Mouse (Mus musculus) C2C12 (cell line): ENCODE measurements around the gene Gusb.

Source experiments
- CTCF ChIP-seq: IDR thresholded peaks from one replicate; pipeline ENCODE4 v1.5.1; 2011; ENCODE audit not compliant: control insufficient read depth, insufficient read depth, insufficient read length
- MAX ChIP-seq: IDR thresholded peaks from one replicate; pipeline ENCODE4 v1.6.1; 2011; ENCODE audit warnings: mild to moderate bottlenecking, control low read depth
- MYOG ChIP-seq: IDR thresholded peaks from one replicate; pipeline ENCODE4 v1.6.1; 2011; ENCODE audit not compliant: control insufficient read depth, insufficient read length; ENCODE audit errors: extremely low read depth

DNA sequence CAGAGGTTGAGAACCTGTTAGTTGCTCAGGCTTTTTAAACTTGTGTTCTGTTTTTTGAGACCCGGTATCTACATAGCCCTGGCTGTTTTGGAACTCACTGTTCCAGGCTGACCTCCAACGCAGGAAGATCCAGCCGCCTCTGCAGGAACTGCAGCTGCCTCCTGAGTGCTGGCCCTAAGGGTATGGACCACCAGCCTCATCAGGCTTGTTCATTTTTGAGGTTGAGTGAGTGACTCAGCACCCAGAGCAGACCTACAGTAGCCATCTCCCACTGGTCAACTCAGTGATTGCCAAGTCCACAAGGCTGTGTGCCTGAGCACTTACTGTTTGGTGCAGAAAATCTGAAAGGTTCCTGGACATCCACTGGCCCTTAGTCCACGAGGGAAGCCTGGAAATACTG lies 31.4 kb downstream of the Gusb start:
- TF ChIP-seq MYOG = no peak
- TF ChIP-seq CTCF = no peak
- no peak for TF ChIP-seq MAX
